Mouse (Mus musculus) cerebellum, adult (tissue): Measurements from ENCODE around the gene Sepsecs.

Experiments
- ATAC-seq: cut with Nextera tagmentation; 2 replicates; pipeline ENCODE4 v1.9.2; 2017; ENCODE audit warnings: mild to moderate bottlenecking, moderate library complexity, mixed read lengths; ENCODE audit not compliant: insufficient number of reproducible peaks, low FRiP score, low TSS enrichment

Sepsecs gene

DNA sequence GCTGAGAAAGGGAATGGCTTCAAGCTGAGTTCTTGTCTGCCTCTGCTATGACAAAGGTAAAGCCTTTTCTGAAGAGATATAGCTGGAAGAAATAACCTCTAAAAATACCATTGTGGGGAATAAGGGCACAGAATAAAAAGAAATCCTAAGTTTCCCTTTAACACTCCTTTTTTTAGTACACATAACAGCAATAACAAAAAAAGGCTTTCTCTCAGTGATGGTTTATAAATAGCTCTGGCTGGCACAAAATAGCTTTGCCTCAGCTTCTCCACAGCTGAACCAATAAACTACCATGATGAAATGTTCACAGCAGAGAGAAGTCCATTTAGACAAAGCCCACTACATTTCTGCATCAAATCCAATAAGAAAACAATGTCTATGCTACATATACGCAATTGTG, 17.4 kb downstream of the Sepsecs start:
- no peak for ATAC-seq

DNA sequence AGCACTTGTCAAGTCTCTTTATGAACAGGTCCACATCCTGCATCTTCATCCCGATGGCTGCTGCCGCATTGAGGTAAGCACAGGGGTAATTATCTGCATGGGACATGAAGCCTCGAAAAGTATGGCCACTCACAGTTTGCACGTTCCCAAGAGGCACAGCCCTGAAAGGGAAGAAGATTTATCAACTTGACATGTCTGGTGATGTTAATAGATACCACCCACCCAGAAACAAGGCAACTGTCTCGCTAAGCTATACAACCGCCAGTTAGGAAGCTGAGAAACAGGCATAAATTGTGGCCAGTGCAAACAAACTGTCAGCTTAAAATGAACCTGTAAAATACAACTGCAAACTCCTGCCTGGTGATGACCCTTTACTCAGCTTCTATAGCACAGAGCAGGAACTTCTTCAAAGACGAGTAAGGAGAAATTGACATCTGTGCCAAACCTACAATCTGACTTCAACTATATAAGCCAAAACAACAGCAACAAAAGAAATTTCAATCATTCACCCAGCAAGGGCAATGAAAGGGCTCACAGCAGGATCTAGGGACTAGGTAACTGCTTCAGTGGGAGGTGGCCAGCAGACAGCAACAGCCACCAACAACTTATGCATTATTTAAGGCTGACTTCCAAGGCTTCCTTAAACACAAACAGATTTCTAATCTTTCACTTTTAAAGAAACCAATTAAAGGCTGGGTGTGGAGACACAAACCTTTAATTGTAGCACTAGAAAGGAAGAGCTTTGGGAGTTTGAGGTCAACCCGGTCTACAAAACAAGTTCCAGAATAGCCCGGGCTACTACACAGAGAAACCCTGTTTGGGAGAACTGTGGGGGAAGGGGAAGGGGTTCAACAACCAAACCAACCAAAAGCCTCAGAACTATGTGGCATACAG, 25.3 kb downstream of the Sepsecs start:
- ATAC-seq, result no peak

DNA sequence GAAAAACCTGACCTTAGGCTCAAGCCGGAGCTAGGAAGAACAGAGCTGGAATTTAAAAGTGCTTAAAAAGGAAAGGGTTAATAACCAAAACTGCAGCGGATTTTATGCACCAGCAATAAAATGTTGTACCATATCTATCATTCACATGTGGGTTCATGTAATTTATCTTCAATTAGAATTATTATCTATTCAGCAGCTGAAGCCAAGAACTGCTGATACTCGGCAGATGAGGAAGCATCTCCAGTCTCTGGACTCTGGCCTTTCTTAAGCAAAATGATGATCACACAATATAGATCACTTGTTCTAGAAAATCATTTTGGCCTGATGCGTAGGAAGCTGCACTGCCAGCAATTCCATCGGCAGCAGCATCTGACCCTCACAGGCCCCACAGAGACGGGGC, 27.8 kb downstream of the Sepsecs start:
- no peak for ATAC-seq

- no peak for ATAC-seq
These were observed 30.6 kb downstream of the Sepsecs start for GRCm38 (mm10) chr5:52638916-52639315.

DNA sequence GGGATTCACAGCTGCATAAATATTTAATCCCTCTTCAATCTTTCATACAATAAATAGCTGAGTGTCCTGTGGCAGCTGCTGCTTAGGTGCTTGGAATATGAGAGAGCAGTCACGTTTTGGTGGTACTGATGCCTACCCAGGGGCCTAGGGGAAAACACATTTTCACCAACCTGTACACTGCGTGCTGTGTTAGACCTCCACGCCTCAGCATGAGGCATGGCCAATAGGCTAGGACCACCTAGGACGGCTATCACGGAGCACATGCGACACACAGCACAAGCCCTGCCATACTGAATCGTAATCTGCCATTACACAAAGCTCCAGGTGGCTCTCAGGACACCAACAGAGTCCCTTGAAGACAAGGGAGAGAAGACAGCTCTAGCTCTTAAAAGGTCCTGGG, 31.5 kb downstream of the Sepsecs start:
- no peak for ATAC-seq

GRCm38 (mm10) chr5:52636923-52637322, 32.6 kb downstream of the Sepsecs start:
- ATAC-seq, result no peak

GRCm38 (mm10) chr5:52636025-52636755, 33.3 kb downstream of the Sepsecs start:
- ATAC-seq, result no peak

DNA sequence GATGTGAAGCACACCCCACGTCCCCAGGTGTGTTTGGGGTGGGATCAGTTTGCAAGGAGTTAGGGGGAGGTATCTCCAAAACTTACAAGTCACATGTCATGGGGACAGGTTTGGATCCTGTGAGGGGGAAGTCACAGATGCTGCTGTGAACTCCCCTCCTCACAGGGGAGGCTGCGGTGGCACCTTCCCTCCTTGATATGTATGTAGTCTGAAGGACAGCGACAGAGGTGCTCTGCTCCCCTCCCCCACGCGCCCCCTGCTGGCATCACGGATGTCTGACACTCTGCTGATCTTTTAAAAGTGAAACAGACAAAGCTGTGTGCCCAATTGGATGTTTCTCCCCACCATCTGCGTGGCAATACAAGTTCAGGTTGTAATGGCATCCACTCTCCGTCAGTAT, 35.5 kb downstream of the Sepsecs start:
- ATAC-seq, result no peak

DNA sequence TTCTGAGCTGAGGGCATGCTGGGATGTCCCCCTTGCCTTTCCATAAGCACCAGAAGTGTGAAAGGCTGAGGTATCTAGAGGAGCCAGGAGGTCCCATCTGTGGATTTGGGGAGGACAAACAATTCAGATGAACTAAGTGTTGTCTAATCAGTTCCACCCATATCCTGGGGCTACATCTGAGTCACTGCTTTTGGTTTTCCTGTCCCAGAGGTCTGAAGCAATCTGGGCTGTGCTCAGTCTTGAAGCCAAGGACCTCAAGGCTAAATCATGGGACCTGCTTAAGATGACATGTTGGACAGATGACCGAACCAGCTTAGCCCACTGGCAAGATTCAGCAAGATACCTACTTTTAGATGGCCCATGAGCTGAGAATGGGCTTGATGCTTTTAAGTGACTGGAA, 39.0 kb downstream of the Sepsecs start:
- ATAC-seq, result no peak

DNA sequence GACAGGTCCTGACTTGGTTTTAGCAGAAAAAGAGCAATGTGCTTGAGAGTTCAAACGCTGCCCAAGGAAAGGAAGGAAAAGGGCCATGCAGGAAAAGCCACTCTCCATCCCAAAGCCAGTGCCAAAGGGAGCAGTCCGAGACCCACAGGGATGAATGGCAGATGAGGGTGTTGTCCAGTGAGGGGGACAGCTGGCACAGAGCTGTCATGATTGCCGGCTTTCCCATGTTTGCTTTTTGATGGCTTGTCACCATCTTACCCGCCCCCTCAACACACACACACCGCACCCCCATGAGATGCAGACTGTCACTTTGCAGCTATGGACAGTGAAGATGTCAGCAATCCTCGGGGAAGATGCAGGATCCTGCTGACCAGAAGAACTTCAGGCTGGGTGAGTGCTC, 40.3 kb downstream of the Sepsecs start:
- ATAC-seq, result no peak

GRCm38 (mm10) chr5:52628783-52629182, 40.7 kb downstream of the Sepsecs start:
- ATAC-seq, result no peak

DNA sequence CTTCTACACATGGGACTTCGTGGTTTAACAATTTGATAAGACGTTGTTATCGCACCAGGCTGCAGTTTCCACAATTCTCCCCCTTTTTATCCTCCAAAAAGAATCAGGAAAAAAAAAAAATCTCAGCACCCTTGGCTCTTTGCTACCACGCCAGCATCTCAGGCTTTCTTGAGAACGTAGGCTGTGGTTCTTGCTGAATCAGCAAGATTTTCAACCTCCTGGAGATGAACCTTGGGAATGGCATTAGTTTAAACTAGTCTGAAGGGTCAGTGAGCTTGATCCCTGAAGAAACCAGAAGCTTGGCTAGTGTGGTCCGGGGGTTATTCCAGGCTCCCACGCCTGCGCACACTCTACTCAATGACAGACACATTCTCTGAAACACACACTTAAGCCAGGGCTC, 41.8 kb downstream of the Sepsecs start:
- no peak for ATAC-seq

- no peak for ATAC-seq
These were observed 43.4 kb downstream of the Sepsecs start for GRCm38 (mm10) chr5:52626092-52626491.

GRCm38 (mm10) chr5:52624956-52625355, 44.6 kb downstream of the Sepsecs start:
- ATAC-seq, result no peak

GRCm38 (mm10) chr5:52623099-52623498, 46.4 kb downstream of the Sepsecs start:
- no peak for ATAC-seq

DNA sequence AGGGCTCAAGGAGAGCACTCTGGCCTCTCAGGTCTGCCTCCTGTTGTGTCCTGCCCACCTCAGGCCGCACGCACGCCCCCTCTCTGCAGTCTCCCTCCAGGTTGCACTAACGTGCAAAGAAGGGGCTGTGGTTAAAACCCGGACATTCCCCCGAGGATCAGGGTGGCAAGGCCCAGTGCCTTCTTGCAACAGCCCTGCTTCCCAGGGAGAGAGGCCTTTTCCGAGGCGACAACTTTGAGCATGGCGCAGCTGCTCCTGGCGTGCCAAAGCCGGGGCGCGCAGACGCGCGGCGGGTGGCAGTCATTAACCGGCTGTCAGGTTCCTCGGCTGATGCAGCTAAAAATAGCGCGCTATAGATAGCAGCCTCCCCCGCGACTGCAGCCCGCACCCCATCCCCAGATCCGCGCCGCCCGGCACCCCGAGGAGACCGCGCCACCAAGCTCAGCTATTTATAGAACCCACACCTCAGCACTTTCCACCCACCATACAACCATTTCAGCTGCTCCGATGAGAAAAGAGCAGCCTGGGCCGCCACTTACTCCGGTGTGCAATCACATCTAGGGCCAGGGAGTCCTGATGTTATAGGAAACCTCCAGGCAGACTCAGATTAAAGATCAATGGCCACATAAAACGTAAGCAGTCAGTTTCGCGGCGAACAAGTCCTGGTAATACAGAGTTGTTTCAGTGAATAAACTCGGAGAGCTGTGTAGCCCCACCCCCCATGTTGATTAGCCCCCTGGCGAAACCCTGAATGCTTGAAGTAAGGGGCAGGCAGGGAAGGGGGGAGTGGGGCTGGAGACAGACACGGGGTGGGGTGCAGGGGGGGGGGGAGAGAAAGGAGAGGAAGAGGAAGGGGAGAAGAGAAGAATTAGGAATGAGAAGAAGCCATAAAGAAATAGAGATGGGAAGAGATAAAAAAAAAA, 50.9 kb downstream of the Sepsecs start:
- peak; percentile 62 for ATAC-seq

GRCm38 (mm10) chr5:52617711-52618347, 51.7 kb downstream of the Sepsecs start:
- ATAC-seq, result no peak

DNA sequence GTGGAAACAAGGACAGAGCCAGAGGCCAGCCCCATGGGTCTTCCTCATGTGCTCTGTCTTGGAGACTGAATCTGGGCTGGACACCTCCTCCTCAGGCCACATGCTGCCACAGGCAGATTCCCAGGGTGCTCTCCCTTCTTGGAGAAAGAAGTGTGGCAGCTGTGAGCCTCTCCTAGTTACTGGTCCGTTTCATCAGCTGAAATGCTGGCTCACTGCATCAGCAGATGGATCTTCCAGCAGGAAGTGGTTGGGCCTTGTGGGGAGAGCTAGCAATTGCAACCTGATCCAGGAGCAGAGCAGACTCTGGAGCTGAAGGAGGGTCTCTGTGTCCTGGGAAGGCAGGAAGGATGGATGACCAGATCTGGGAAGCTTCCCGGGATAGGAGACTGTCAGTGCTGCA, 53.0 kb downstream of the Sepsecs start:
- ATAC-seq, result 0 out of 2 replicates have a peak, but pooled peaks have one; percentile 34

DNA sequence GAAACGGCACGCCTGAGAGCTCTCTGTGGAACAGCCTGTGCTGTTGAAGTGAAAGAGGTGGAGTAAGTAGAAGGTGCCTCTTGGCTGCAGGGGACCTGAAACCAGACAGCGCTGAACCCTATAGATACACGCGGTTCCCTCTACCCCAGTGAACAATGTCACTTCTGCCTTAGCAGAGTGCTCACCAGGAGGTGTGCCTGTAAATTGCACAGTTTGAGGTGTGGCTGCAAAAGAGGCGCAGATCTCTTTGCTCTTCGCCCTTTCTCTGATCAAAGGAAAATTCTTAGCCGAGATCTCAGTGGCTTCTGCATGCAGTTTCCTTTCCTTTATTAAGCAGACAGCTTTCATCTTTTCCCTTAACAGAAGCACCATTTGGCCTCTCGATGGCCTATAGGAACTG, 54.1 kb downstream of the Sepsecs start:
- no peak for ATAC-seq

DNA sequence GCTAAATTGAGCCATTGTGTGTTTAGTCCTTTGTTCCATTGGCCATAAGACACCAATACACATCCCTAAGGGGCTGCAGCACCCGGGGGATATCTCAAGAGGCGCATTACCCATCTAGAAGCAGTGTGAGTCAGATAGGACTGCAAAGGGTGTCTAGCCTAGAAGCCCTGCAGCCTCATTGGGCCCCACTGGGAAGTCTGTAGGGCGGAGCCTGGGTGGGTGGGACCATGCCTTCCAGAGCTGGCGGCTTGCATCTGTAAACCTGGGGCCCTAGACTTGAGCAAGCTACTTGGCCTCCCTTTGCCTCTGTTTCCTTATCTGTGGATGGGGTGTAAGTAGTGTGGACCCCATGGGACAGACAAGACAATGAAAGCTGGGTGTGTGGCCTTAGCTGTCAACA, 54.8 kb downstream of the Sepsecs start:
- ATAC-seq, result no peak
